Mouse (Mus musculus): ENCODE results near the gene Dlst.

Dlst gene

GRCm38 (mm10) chr12:85110698-85111592, at the start of gene Dlst, which contains the start of gene Prox2:
Gene Dlst, plus strand, starts transcription at chr12:85110833.
Gene Prox2, minus strand, starts transcription at chr12:85110759.
- peak; percentile 88 for DNase-seq (ENCODE audit: low read depth, low spot score)

- no peak for DNase-seq (ENCODE audit: low read depth, low spot score)
Measured at GRCm38 (mm10) chr12:85071043-85071442, 39.6 kb upstream of the Dlst start.

DNA sequence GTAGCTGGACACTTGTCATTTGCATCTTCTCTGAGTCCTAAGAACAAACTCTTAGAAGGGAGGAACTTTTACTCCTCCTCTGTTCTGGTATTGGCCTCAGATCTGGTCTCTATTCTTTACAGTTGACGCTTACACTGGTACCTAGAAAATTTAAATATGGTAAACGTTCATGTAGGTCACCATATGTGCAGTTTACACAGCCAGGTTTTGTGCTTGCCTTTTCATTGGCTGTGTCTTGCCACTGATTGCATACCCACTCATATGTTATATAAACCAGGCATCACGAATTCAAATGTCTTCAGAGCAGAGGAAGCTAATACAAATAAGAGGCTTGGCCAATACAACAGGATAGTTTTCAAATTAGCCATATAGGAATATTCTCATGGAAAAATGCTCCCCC, 33.5 kb upstream of the Dlst start:
- no peak for DNase-seq (ENCODE audit: low read depth, low spot score)

- no peak for DNase-seq (ENCODE audit: low read depth, low spot score)
Measured at GRCm38 (mm10) chr12:85084257-85084656, 26.4 kb upstream of the Dlst start.

DNA sequence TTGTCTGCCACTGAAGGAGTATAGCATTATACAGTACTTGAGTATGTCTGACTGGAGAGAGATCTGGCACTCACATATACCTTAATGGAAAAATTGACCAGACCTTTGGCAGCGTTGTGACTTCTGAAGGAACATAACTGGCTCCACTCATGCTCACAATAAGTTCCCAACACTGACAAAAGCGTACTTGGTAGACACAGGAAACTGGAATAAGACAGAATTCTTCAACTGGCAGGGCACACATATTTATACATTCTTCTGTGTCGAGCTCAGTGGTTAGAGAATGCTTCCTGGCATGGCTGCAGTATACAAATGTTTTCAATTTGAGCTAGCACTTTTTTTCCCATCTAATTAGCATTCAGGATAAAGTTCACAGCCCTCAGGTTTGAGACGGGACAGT, 25.7 kb upstream of the Dlst start:
- no peak for DNase-seq (ENCODE audit: low read depth, low spot score)

DNA sequence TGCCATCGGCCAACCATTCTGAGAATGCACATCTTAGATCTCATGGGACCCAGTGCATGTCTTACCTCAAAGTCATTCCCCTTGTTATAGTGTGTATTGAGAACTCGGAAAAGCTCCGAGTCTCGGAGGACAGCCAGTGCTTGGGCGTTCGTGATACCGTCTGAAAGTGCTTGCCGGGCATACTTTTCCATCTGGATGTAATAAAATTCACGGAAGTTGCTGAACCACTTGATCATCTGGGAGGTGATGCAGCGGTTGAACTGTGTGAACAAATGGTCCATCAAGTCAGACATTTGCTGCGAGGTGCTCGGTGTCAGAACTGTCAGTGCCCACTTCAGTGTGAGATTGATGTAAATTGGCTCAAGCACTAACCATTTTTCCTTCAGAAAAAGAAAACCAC, 22.8 kb upstream of the Dlst start:
- DNase-seq (ENCODE audit: low read depth, low spot score): no peak

DNA sequence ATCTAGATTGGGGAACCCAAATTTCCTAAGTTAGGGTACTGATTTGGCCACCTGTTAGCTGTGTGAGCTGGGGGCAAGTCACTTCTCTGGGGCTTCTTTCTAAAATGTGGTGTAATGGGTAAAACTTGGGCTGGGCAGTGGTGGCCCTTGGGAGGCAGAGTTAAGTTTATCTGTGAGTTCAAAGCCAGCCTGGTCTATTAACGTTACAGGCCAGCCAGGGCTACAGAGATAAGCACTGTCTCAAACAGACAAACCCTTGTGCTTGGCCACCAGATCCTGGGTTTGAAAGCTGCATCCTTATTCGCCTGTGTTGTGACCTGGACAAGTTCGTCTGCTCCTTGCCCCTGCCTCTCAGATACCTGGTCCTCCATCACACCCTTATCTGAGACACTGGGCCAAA, 19.4 kb upstream of the Dlst start:
- no peak for DNase-seq (ENCODE audit: low read depth, low spot score)

- DNase-seq (ENCODE audit: low read depth, low spot score): peak; percentile 84
Measured at GRCm38 (mm10) chr12:85092214-85092613, 18.4 kb upstream of the Dlst start.

GRCm38 (mm10) chr12:85094010-85094409, 16.6 kb upstream of the Dlst start:
- no peak for DNase-seq (ENCODE audit: low read depth, low spot score)

- DNase-seq (ENCODE audit: low read depth, low spot score): no peak
Measured at GRCm38 (mm10) chr12:85094706-85095105, 15.9 kb upstream of the Dlst start.

GRCm38 (mm10) chr12:85095146-85095545, 15.5 kb upstream of the Dlst start:
- DNase-seq (ENCODE audit: low read depth, low spot score): no peak

GRCm38 (mm10) chr12:85095859-85096258, 14.8 kb upstream of the Dlst start:
- no peak for DNase-seq (ENCODE audit: low read depth, low spot score)

GRCm38 (mm10) chr12:85101001-85101400, 9.6 kb upstream of the Dlst start:
- no peak for DNase-seq (ENCODE audit: low read depth, low spot score)

DNA sequence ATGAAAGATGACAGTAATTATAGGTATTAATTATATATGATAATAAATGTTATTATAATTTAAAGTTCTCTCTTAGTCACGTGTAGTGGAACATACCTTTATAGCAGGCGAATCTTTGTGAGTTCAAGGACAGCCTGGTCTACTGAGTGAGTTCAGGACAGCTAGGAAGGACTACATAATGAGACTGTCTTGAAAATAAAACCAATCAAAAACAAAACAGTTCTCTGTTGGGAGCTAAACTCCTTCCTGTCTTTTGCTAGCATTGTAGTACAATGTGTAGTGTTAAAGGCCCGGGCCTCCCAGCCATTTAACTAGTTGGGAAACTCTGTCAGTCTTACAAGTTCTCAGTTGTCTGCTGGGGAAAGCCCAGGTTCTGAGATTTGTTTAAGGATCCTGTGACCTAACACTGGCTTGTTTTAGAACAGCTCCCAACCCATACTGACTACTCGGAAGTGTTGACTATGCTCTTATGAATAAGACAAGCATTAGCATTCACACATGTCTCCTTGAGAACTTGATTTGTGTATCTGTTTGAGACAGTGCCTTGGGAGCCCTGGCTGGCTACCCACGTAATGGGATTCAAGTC, 9.0 kb upstream of the Dlst start:
- DNase-seq (ENCODE audit: low read depth, low spot score): no peak

GRCm38 (mm10) chr12:85103096-85103495, 7.5 kb upstream of the Dlst start:
- DNase-seq (ENCODE audit: low read depth, low spot score): no peak

DNA sequence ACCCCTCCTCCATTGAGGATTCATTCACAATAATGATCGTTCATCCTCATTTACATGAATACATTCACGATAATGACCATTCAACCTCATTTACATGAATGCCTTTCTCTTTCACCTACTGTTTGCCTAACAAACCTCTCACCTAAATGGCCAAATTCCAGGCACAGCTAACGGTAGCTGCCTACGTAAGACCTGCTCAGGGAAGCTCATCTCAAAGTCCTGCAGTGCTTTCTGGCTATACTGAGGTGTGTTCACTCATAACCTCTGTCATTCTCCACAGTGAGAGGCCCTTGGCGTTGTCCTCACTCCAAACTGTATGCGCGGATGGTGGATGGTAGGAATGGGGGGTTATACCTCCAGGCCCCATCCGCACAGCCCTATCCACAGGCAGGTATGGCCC, 5.8 kb upstream of the Dlst start:
- no peak for DNase-seq (ENCODE audit: low read depth, low spot score)

- DNase-seq (ENCODE audit: low read depth, low spot score): no peak
Measured at GRCm38 (mm10) chr12:85106292-85106691, 4.3 kb upstream of the Dlst start.

- no peak for DNase-seq (ENCODE audit: low read depth, low spot score)
Measured at GRCm38 (mm10) chr12:85108643-85109042, 2.0 kb upstream of the Dlst start.

GRCm38 (mm10) chr12:85109426-85109825, 1.2 kb upstream of the Dlst start:
- DNase-seq (ENCODE audit: low read depth, low spot score): no peak

DNA sequence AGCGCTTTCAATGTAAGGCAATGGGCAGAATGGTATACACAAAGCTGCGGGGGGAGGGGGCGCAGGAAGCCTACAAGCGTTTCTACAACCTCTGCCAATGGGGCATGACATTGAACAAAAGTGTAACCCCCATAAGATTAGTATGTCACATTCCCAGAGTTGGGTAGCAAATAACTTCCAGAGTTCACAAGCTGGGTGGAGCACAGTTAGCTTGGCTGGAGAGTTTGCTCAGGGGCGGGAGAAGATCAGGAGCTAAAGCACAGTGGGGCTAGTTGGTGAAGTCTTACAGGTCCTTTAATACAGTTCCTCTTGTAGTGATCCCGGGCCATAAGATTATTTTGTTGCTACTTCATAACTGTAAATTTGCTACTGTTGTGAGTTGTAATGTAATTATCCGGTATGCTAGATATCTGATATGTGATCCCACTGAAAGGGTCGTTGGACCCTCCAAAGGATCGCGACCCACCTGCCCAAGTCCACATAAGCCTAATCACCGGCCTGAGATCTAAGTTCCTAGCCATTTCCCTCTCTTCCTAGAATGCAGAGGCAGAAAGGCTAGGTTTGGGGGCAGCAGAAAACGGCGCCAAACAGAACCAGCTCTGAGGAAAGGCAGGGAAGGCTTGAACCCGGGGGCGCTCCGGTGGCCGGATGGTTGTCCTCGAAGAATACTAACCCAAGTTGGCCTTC, 479 bp upstream of the Dlst start:
- DNase-seq (ENCODE audit: low read depth, low spot score): peak; percentile 30

- DNase-seq (ENCODE audit: low read depth, low spot score): no peak
Measured at GRCm38 (mm10) chr12:85112550-85113251, 2.1 kb downstream of the Dlst start.

DNA sequence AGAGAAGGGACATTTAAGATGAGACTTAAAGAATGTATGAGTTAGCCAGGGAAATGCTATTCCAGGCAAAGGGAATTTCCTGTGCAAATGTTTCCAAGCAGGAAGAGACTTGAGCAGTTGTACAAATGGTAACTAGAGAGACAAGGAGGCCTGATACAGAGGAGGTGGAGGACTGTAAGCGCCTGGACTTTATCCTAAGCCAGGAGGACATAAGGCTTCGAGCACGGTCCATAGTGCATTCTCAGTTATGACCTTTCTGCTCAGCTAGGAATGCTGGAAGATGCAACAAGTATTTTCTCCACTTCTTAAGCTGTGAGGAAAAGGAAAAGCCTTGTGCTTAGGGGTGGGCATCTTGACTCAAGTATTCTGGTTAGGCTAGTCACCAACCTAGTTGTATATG, 2.7 kb downstream of the Dlst start:
- DNase-seq (ENCODE audit: low read depth, low spot score): no peak

Measured in CD4-positive, CD25-positive, alpha-beta regulatory T cell, adult 2 months (primary cell).